Mouse (Mus musculus) neural tube, postnatal 0 days (tissue): ENCODE results near the gene Olfr1451. TPM values are rescaled to one million over a fixed set of nuclear protein-coding genes. Genes with fewer than 3 reads are reported as not detected.

Source experiments
- polyA plus RNA-seq: library from polyadenylated mRNA; unstranded; fragments of >200 nt; fragmentation: Nextera tagmentation; extraction: Ambion mirVana; gene quantifications from 2 replicates; pipeline ENCODE4 v1.2.1, GENCODE M21; 2015

The Olfr1451 gene
- polyA plus RNA-seq = not detected in 2 replicates

GRCm38 (mm10) chr19:12994714-12995113, at the start of gene Olfr1451:
Gene Olfr1451 (plus strand): TSS chr19:12995014.

GRCm38 (mm10) chr19:12949958-12950357, 44.9 kb upstream of the Olfr1451 start, which contains the start of gene Olfr1450:
Gene Olfr1450 (plus strand): TSS chr19:12950258.

GRCm38 (mm10) chr19:13028227-13028626, 33.4 kb downstream of the Olfr1451 start, which contains the start of gene Olfr1453:
Gene Olfr1453 (minus strand): TSS chr19:13028327.

Other genes with a start within 250 kb of the Olfr1451 start
- 1.5 and 1.8 TPM in 2 replicates for gene Cntf, start 229.4 kb upstream of the Olfr1451 start, polyA plus RNA-seq
- 14.6 and 16.2 TPM in 2 replicates for gene Zfp91, start 198.9 kb upstream of the Olfr1451 start, polyA plus RNA-seq
- 1.3 and 1.8 TPM in 2 replicates for gene Lpxn, start 198.8 kb upstream of the Olfr1451 start, polyA plus RNA-seq
- not detected in 2 replicates for gene Gm5244, start 148.3 kb upstream of the Olfr1451 start, polyA plus RNA-seq
- gene Olfr1444, start 137.7 kb upstream of the Olfr1451 start, polyA plus RNA-seq = not detected in 2 replicates
- gene Olfr1445, start 111.2 kb upstream of the Olfr1451 start, polyA plus RNA-seq = not detected in 2 replicates
- gene Olfr1446, start 101.5 kb upstream of the Olfr1451 start, polyA plus RNA-seq = not detected in 2 replicates
- gene Olfr1447, start 91.3 kb upstream of the Olfr1451 start, polyA plus RNA-seq = not detected in 2 replicates
- not detected in 2 replicates for gene Olfr1448, start 70.6 kb upstream of the Olfr1451 start, polyA plus RNA-seq
- gene Olfr1449, start 64.2 kb upstream of the Olfr1451 start, polyA plus RNA-seq = not detected in 2 replicates
- not detected in 2 replicates for gene Olfr1450, start 44.8 kb upstream of the Olfr1451 start, polyA plus RNA-seq
- not detected in 2 replicates for gene Olfr1453, start 33.3 kb downstream of the Olfr1451 start, polyA plus RNA-seq
- gene Olfr1454, start 65.6 kb downstream of the Olfr1451 start, polyA plus RNA-seq = not detected in 2 replicates
- not detected in 2 replicates for gene Olfr1457, start 102.9 kb downstream of the Olfr1451 start, polyA plus RNA-seq
- gene Olfr1458, start 111.8 kb downstream of the Olfr1451 start, polyA plus RNA-seq = not detected in 2 replicates
- 0.03 TPM in 1 of 2 replicates, not detected in the other for gene Olfr1459, start 154.5 kb downstream of the Olfr1451 start, polyA plus RNA-seq
- not detected in 2 replicates for gene Olfr1461, start 168.0 kb downstream of the Olfr1451 start, polyA plus RNA-seq
- gene Olfr1462, start 190.7 kb downstream of the Olfr1451 start, polyA plus RNA-seq = not detected in 2 replicates
- gene Olfr1463, start 236.3 kb downstream of the Olfr1451 start, polyA plus RNA-seq = not detected in 2 replicates